Mouse (Mus musculus) monocyte, adult 5-6 weeks (primary cell): ENCODE data around the gene Ttbk2. TPM values are rescaled to one million over a fixed set of nuclear protein-coding genes. Genes with fewer than 3 reads are reported as not detected.

Experiments
- ATAC-seq: fragments of 153-309, 156-312 bp; replicated peaks from 2 replicates; pipeline ENCODE4 v1.8.0; 2017; ENCODE audit warnings: mild to moderate bottlenecking; ENCODE audit not compliant: low TSS enrichment, insufficient number of reproducible peaks, severe bottlenecking, poor library complexity, low FRiP score
- total RNA-seq: library from RNA; stranded (forward); fragments of 200-1000, 200-491, 200-594 nt; gene quantifications from 3 replicates; pipeline ENCODE4 v1.2.3, GENCODE M21; 2017

Gene Ttbk2
- total RNA-seq, 1 experiment from 2014 or later, result 2.9 TPM

- ATAC-seq, result no peak
These were observed 80.0 kb downstream of the Ttbk2 start for GRCm38 (mm10) chr2:120770265-120770935.

GRCm38 (mm10) chr2:120761922-120762321, 88.5 kb downstream of the Ttbk2 start:
- ATAC-seq, result no peak

- no peak for ATAC-seq
These were observed 102.4 kb downstream of the Ttbk2 start for GRCm38 (mm10) chr2:120748041-120748440.

- no peak for ATAC-seq
These were observed 104.9 kb downstream of the Ttbk2 start for GRCm38 (mm10) chr2:120745496-120745895.

GRCm38 (mm10) chr2:120731877-120732530, 118.4 kb downstream of the Ttbk2 start:
- no peak for ATAC-seq

- ATAC-seq, result peak; percentile 83
These were observed 119.1 kb downstream of the Ttbk2 start for GRCm38 (mm10) chr2:120731167-120731862.

GRCm38 (mm10) chr2:120730639-120731166, 119.7 kb downstream of the Ttbk2 start:
- no peak for ATAC-seq

- no peak for ATAC-seq
These were observed 120.4 kb downstream of the Ttbk2 start for GRCm38 (mm10) chr2:120729775-120730585.

- ATAC-seq, result no peak
These were observed 126.2 kb downstream of the Ttbk2 start for GRCm38 (mm10) chr2:120724176-120724575.

GRCm38 (mm10) chr2:120723621-120724020, 126.8 kb downstream of the Ttbk2 start:
- no peak for ATAC-seq

- ATAC-seq, result no peak
These were observed 127.9 kb downstream of the Ttbk2 start for GRCm38 (mm10) chr2:120722491-120722890.

GRCm38 (mm10) chr2:120721911-120722310, 128.5 kb downstream of the Ttbk2 start:
- ATAC-seq, result no peak

GRCm38 (mm10) chr2:120720821-120721220, 129.6 kb downstream of the Ttbk2 start:
- no peak for ATAC-seq

GRCm38 (mm10) chr2:120718496-120718895, 131.9 kb downstream of the Ttbk2 start:
- ATAC-seq, result no peak

- ATAC-seq, result no peak
These were observed 137.0 kb downstream of the Ttbk2 start for GRCm38 (mm10) chr2:120713441-120713840.

- no peak for ATAC-seq
These were observed 139.5 kb downstream of the Ttbk2 start for GRCm38 (mm10) chr2:120710948-120711347.

- no peak for ATAC-seq
These were observed 140.2 kb downstream of the Ttbk2 start for GRCm38 (mm10) chr2:120710154-120710553.

GRCm38 (mm10) chr2:120707041-120707440, 143.4 kb downstream of the Ttbk2 start:
- ATAC-seq, result no peak

GRCm38 (mm10) chr2:120702675-120703074, 147.7 kb downstream of the Ttbk2 start:
- ATAC-seq, result no peak
